Mouse (Mus musculus) adrenal gland, postnatal 0 days (tissue): Measurements from ENCODE around the gene Krt6b. TPM values are rescaled to one million over a fixed set of nuclear protein-coding genes. Genes with fewer than 3 reads are reported as not detected.

Source experiments
- microRNA-seq: library from miRNA; unstranded; fragments of <30 nt; microRNA quantifications from one replicate; pipeline ENCODE4, GENCODE M21; 2016; ENCODE audit warnings: borderline replicate concordance; ENCODE audit not compliant: insufficient number of aligned reads
- polyA plus RNA-seq: library from polyadenylated mRNA; unstranded; fragments of >200 nt; fragmentation: Nextera tagmentation; extraction: Ambion mirVana; gene quantifications from 2 replicates; pipeline ENCODE4 v1.2.1, GENCODE M21; 2015

Gene Krt6b
- polyA plus RNA-seq, result 0.16 TPM in 1 of 2 replicates, not detected in the other

GRCm38 (mm10) chr15:101680187-101680586, at the start of gene Krt6b:
Krt6b (minus strand) TSS chr15:101680287.

DNA sequence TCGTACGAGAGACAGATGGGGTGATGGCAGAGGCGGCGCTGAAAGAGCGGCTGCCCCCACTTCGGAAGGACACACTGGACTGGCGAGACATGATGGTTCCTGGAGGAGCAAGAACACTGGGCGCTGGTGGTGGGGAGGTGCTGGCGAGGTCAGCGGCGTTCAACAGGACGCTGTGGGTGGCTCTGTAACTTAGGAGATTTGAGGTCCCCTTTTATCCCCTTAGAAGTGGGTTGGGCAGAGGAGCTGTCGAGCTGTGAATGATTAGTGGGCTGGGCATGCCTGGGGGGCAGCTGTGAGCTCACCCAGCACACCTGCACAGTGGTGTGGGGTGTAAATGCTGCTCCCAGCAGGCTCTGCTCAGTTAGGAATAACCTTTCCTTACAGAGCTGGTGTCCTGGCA, 32.6 kb upstream of the Krt6b start, which contains the start of gene Krt5:
TSS of gene Krt5 (minus strand) at position 179 of the 400 bp plus-strand sequence.

GRCm38 (mm10) chr15:101694207-101694606, 14.1 kb upstream of the Krt6b start, which contains the start of gene Krt6a:
Krt6a (minus strand) TSS chr15:101694307.

GRCm38 (mm10) chr15:101647280-101647679, 32.8 kb downstream of the Krt6b start, which contains the start of gene Gm5478:
Gm5478 (minus strand) TSS chr15:101647380.

GRCm38 (mm10) chr15:101627884-101628283, 52.2 kb downstream of the Krt6b start, which contains the start of gene Gm5414:
Gm5414 (minus strand) TSS chr15:101628188.

Small RNA genes within 50 kb of the gene (microRNA-seq; reads per million reads assigned to microRNA genes)
- gene Gm44323 (not detected), gene Gm44342 (not detected), gene Gm44383 (not detected), gene Gm44479 (not detected)

Other genes with a start within 250 kb of the Krt6b start
- not detected in 2 replicates for gene Krt87, start 241.5 kb downstream of the Krt6b start, polyA plus RNA-seq
- gene Krt88, start 232.5 kb downstream of the Krt6b start, polyA plus RNA-seq, result not detected in 2 replicates
- gene Krt81, start 216.5 kb downstream of the Krt6b start, polyA plus RNA-seq, result not detected in 2 replicates
- 0.14 TPM in 1 of 2 replicates, not detected in the other for gene Krt86, start 206.8 kb downstream of the Krt6b start, polyA plus RNA-seq
- not detected in 2 replicates for gene Krt83, start 188.8 kb downstream of the Krt6b start, polyA plus RNA-seq
- not detected in 2 replicates for gene Gm49425, start 163.0 kb downstream of the Krt6b start, polyA plus RNA-seq
- not detected in 2 replicates for gene Krt84, start 147.5 kb downstream of the Krt6b start, polyA plus RNA-seq
- gene Krt82, start 129.6 kb downstream of the Krt6b start, polyA plus RNA-seq, result not detected in 2 replicates
- gene Krt90, start 117.3 kb downstream of the Krt6b start, polyA plus RNA-seq, result 0.90 and 2.8 TPM in 2 replicates
- not detected in 2 replicates for gene Krt75, start 106.4 kb downstream of the Krt6b start, polyA plus RNA-seq
- gene Gm5414, start 52.1 kb downstream of the Krt6b start, polyA plus RNA-seq, result not detected in 2 replicates
- gene Gm5478, start 32.9 kb downstream of the Krt6b start, polyA plus RNA-seq, result not detected in 2 replicates
- 0.22 TPM in 1 of 2 replicates, not detected in the other for gene Krt6a, start 14.0 kb upstream of the Krt6b start, polyA plus RNA-seq
- 0.48 and 1.4 TPM in 2 replicates for gene Krt5, start 32.6 kb upstream of the Krt6b start, polyA plus RNA-seq
- 0.14 TPM in 1 of 2 replicates, not detected in the other for gene Krt71, start 62.8 kb upstream of the Krt6b start, polyA plus RNA-seq
- gene Krt72, start 106.2 kb upstream of the Krt6b start, polyA plus RNA-seq, result not detected in 2 replicates
- gene Krt73, start 122.1 kb upstream of the Krt6b start, polyA plus RNA-seq, result not detected in 2 replicates
- not detected in 2 replicates for gene Krt2, start 137.9 kb upstream of the Krt6b start, polyA plus RNA-seq
- gene Krt1, start 170.5 kb upstream of the Krt6b start, polyA plus RNA-seq, result 1.1 and 3.8 TPM in 2 replicates
- not detected in 2 replicates for gene Krt77, start 189.4 kb upstream of the Krt6b start, polyA plus RNA-seq
- gene Krt76, start 212.6 kb upstream of the Krt6b start, polyA plus RNA-seq, result 0.05 and 0.10 TPM in 2 replicates
- gene Krt4, start 244.4 kb upstream of the Krt6b start, polyA plus RNA-seq, result 0.12 and 8.4 TPM in 2 replicates